Mouse (Mus musculus) MEL (cell line): Measurements from ENCODE around the gene Lin37. TPM values are rescaled to one million over a fixed set of nuclear protein-coding genes. Genes with fewer than 3 reads are reported as not detected.

Experiments used
- DNase-seq: peaks from one replicate; pipeline ENCODE4 v3.0.0; 2011; ENCODE audit warnings: low read depth, low spot score
- H3K27ac ChIP-seq: 2 replicates; pipeline ENCODE4 v1.5.1; 2012; ENCODE audit warnings: low read depth, mild to moderate bottlenecking, control low read depth, low read length, moderate library complexity; ENCODE audit not compliant: control insufficient read depth
- H3K27me3 ChIP-seq, 2 experiments: fragments of 150-350 bp in 1 of 2; sonication (generic) in 1 of 2; 2 replicates each; pipeline ENCODE4 v1.6.1; 2012; ENCODE audit warnings: low read length in 2 of 2, mild to moderate bottlenecking in 2 of 2, improper control_type of control experiment in 1 of 2, moderate library complexity in 1 of 2; ENCODE audit not compliant: insufficient read depth in 2 of 2, control insufficient read depth in 1 of 2
- H3K36me3 ChIP-seq, 2 experiments: 2 replicates each; pipeline ENCODE4 v1.6.1; 2012 to 2014; ENCODE audit warnings: low read length in 2 of 2, improper control_type of control experiment in 1 of 2, inconsistent platforms in 1 of 2, mild to moderate bottlenecking in 1 of 2; ENCODE audit not compliant: insufficient read depth in 2 of 2, control insufficient read depth in 1 of 2
- H3K4me1 ChIP-seq, 2 experiments: fragments of 150-350 bp in 1 of 2; sonication (generic) in 1 of 2; 2 replicates each; pipeline ENCODE4 v1.6.1; 2012; ENCODE audit warnings: low read length in 2 of 2, improper control_type of control experiment in 1 of 2, mild to moderate bottlenecking in 1 of 2; ENCODE audit not compliant: insufficient read depth in 2 of 2, control insufficient read depth in 1 of 2
- H3K4me3 ChIP-seq, 2 experiments: fragments of 150-350 bp in 1 of 2; sonication (generic) in 1 of 2; 2 replicates each; pipeline ENCODE4 v1.5.1; 2012; ENCODE audit warnings: low read depth in 2 of 2, low read length in 2 of 2, mild to moderate bottlenecking in 2 of 2, moderate library complexity in 2 of 2, control low read depth in 1 of 2, improper control_type of control experiment in 1 of 2; ENCODE audit not compliant: control insufficient read depth in 1 of 2, insufficient read depth in 1 of 2
- H3K79me2 ChIP-seq: 2 replicates; pipeline ENCODE4 v1.6.1; 2012; ENCODE audit warnings: mild to moderate bottlenecking, low read length, moderate library complexity; ENCODE audit not compliant: control insufficient read depth, poor library complexity, insufficient read depth
- H3K9ac ChIP-seq: 2 replicates; pipeline ENCODE4 v1.6.1; 2012; ENCODE audit warnings: low read depth, mild to moderate bottlenecking, control low read depth, low read length, moderate library complexity; ENCODE audit not compliant: control insufficient read depth, poor library complexity, severe bottlenecking
- H3K9me3 ChIP-seq: fragments of 150-350 bp; sonication (generic); replicated peaks from 2 replicates; pipeline ENCODE4 v1.6.1; 2012; ENCODE audit warnings: mild to moderate bottlenecking, low read length, improper control_type of control experiment, moderate library complexity; ENCODE audit not compliant: insufficient read depth
- BHLHE40 ChIP-seq: IDR thresholded peaks from 2 replicates; pipeline ENCODE4 v1.6.1; 2012; ENCODE audit warnings: low read depth, mild to moderate bottlenecking, inconsistent platforms, low read length, improper control_type of control experiment, borderline replicate concordance
- EP300 ChIP-seq, 2 experiments: IDR thresholded peaks; 2 replicates each; pipeline ENCODE4 v1.6.1; 2011; ENCODE audit warnings: improper control_type of control experiment in 2 of 2, low read length in 2 of 2, low read depth in 1 of 2, mild to moderate bottlenecking in 1 of 2
- GATA1 ChIP-seq: IDR thresholded peaks from 2 replicates; pipeline ENCODE4 v1.6.1; 2011; ENCODE audit warnings: low read depth, low read length, improper control_type of control experiment
- JUND ChIP-seq: IDR thresholded peaks from 2 replicates; pipeline ENCODE4 v1.6.1; 2011; ENCODE audit warnings: low read depth, mild to moderate bottlenecking, improper control_type of control experiment, low read length
- KAT2A ChIP-seq: conservative IDR thresholded peaks from 2 replicates; pipeline ENCODE4 v1.6.1; 2012; ENCODE audit warnings: low read depth, low read length, improper control_type of control experiment, inconsistent platforms
- MAFK ChIP-seq: IDR thresholded peaks from 2 replicates; pipeline ENCODE4 v1.6.1; 2011; ENCODE audit warnings: low read depth, mild to moderate bottlenecking, low read length, improper control_type of control experiment, borderline replicate concordance
- MAX ChIP-seq: IDR thresholded peaks from 2 replicates; pipeline ENCODE4 v1.6.1; 2011; ENCODE audit warnings: low read length, improper control_type of control experiment
- MXI1 ChIP-seq: IDR thresholded peaks from 2 replicates; pipeline ENCODE4 v1.6.1; 2011; ENCODE audit warnings: mild to moderate bottlenecking, low read depth, low read length, improper control_type of control experiment
- MYB ChIP-seq: IDR thresholded peaks from 2 replicates; pipeline ENCODE4 v1.6.1; 2011; ENCODE audit warnings: mild to moderate bottlenecking, low read depth, low read length, improper control_type of control experiment
- MYC ChIP-seq: IDR thresholded peaks from 2 replicates; pipeline ENCODE4 v1.6.1; 2011; ENCODE audit warnings: low read depth, mild to moderate bottlenecking, low read length, improper control_type of control experiment, moderate library complexity
- NELFE ChIP-seq: IDR thresholded peaks from 2 replicates; pipeline ENCODE4 v1.6.1; 2011; ENCODE audit warnings: low read depth, low read length, improper control_type of control experiment
- POLR2A ChIP-seq, 2 experiments: IDR thresholded peaks; 2 replicates each; pipeline ENCODE4 v1.6.1; 2011 to 2012; ENCODE audit warnings: low read length in 2 of 2, mild to moderate bottlenecking in 2 of 2, control low read depth in 1 of 2, improper control_type of control experiment in 1 of 2, low read depth in 1 of 2, moderate library complexity in 1 of 2; ENCODE audit not compliant: control insufficient read depth in 1 of 2, insufficient read depth in 1 of 2, poor library complexity in 1 of 2
- RCOR1 ChIP-seq: IDR thresholded peaks from 2 replicates; pipeline ENCODE4 v1.6.1; 2012; ENCODE audit warnings: low read depth, mild to moderate bottlenecking, inconsistent platforms, low read length, improper control_type of control experiment
- SIN3A ChIP-seq: IDR thresholded peaks from 2 replicates; pipeline ENCODE4 v1.6.1; 2012; ENCODE audit warnings: low read length, improper control_type of control experiment, inconsistent platforms
- SMC3 ChIP-seq: IDR thresholded peaks from 2 replicates; pipeline ENCODE4 v1.6.1; 2011; ENCODE audit warnings: low read depth, low read length, improper control_type of control experiment
- TAL1 ChIP-seq: IDR thresholded peaks from 2 replicates; pipeline ENCODE4 v1.6.1; 2012; ENCODE audit warnings: mild to moderate bottlenecking, inconsistent platforms, low read length, moderate library complexity, mixed read lengths
- TBP ChIP-seq: IDR thresholded peaks from 2 replicates; pipeline ENCODE4 v1.8.0; 2011; ENCODE audit warnings: low read depth, low read length, improper control_type of control experiment
- TCF12 ChIP-seq: IDR thresholded peaks from 2 replicates; pipeline ENCODE4 v1.6.1; 2014; ENCODE audit warnings: low read depth, mild to moderate bottlenecking, inconsistent platforms, low read length, improper control_type of control experiment, moderate library complexity
- UBTF ChIP-seq: IDR thresholded peaks from 2 replicates; pipeline ENCODE4 v1.6.1; 2012; ENCODE audit warnings: low read depth, mild to moderate bottlenecking, inconsistent platforms, low read length, improper control_type of control experiment, moderate library complexity, borderline replicate concordance; ENCODE audit not compliant: insufficient read depth
- USF2 ChIP-seq, 2 experiments: IDR thresholded peaks; 2 replicates each; pipeline ENCODE4 v1.6.1; 2011 to 2012; ENCODE audit warnings: improper control_type of control experiment in 2 of 2, low read length in 2 of 2, borderline replicate concordance in 1 of 2, inconsistent platforms in 1 of 2, low read depth in 1 of 2, mild to moderate bottlenecking in 1 of 2; ENCODE audit not compliant: insufficient read depth in 1 of 2
- ZNF384 ChIP-seq: IDR thresholded peaks from 2 replicates; pipeline ENCODE4 v1.6.1; 2012; ENCODE audit warnings: low read depth, mild to moderate bottlenecking, inconsistent platforms, low read length, improper control_type of control experiment
- polyA plus RNA-seq, 2 experiments: library from polyadenylated mRNA; stranded (reverse) in 1 of 2; unstranded in 1 of 2; fragments of >175 nt in 1 of 2; fragments of >200 nt in 1 of 2; gene quantifications; 2 replicates each; pipeline versions ENCODE4 v1.2.1 to v1.2.4; 2012; ENCODE audit warnings: low replicate concordance in 2 of 2, low read depth in 1 of 2; ENCODE audit not compliant: insufficient read length in 2 of 2, insufficient read depth in 1 of 2, missing spikeins in 1 of 2
- total RNA-seq: library from RNA; depleted of rRNA; stranded (reverse); fragments of 300-350 nt; gene quantifications from 2 replicates; pipeline ENCODE4 v1.2.3, GENCODE M21; 2012

Gene Lin37
- total and polyA plus RNA-seq, 3 experiments, result 10.9 to 49.8 TPM; not detected in 1

DNA sequence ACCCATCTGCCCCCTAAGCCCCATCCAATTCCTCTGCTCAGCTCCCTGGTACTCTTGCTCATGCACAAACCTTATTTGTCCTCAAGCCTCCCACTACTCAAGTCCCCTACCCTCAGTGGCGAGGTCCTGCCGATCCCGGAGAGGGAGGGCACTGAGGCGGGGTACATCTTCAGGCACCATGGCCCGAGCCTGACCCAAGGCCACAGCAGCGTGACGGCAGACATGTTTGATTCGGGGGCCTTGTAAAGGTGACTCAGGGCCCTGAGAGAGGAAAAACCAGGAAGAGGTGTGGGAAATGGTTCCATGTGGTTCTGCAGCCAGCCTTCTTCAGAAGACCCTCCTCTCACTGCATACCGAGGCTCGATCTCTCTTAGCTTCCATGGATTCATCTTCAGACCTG is 24.7 kb upstream of the Lin37 start:
- Histone ChIP-seq H3K27me3 (no peaks in the 10 kb centered on the region), H3K4me1 (no peaks in the 10 kb centered on the region; a peak in 1 of 4 replicates), H3K27ac (no peak overlapping the region), H3K36me3 (peaks cover 5 to 14% of the 10 kb centered on the region in 2 experiments; a peak in 2 of 4 replicates), H3K9ac (no peak overlapping the region), H3K9me3 (no peaks in the 10 kb centered on the region), H3K4me3 (no peak overlapping the region)
- no peak for DNase-seq
- TF ChIP-seq ZNF384 (no peak), MAFK (no peak), POLR2A (IDR thresholded peaks at IDR 0.05; ENCODE audit: control insufficient read depth in 1 of 2, insufficient read depth in 1 of 2, low read depth in 1 of 2, low read length in 2 of 2, poor library complexity in 1 of 2) (no peak), UBTF (no peak), JUND (no peak)
- TF ChIP-seq, all 39 proteins: peak for 0
- peaks cover 30% of the 10 kb centered on the region for H3K79me2 ChIP-seq

DNA sequence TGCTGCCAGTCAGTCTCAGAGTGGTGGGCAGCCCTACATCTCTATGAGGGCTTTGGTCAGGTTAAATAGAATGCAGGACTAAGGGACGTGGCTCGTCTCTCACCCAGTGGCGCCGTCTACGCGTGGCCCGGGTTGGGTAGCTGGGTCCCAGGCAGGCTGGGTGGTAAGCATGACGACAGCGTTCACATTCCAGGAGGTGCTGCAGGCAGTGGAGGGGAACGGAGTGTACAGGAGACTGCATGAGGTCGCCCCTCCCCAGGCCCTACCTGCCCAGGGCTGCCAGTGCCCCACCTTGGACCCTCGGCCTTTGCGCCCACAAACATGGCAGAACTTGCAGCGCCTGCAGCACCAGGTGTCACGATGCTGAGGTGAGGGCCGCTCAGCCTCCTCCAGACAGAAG is 21.9 kb upstream of the Lin37 start:
- H3K79me2 ChIP-seq, result peaks cover 6% of the 10 kb centered on the region; the same call in 1 of the 2 replicates
- no peak for DNase-seq
- no peak for TF ChIP-seq USF2 (IDR thresholded peaks at IDR 0.05; ENCODE audit: borderline replicate concordance in 1 of 2, insufficient read depth in 1 of 2, low read depth in 1 of 2, low read length in 2 of 2)
- no peak for TF ChIP-seq RCOR1
- TF ChIP-seq NELFE, result no peak
- no peak for TF ChIP-seq GATA1
- TF ChIP-seq MAFK, result no peak
- no peak for TF ChIP-seq MYB
- TF ChIP-seq ZNF384, result no peak
- no peak for TF ChIP-seq MYC
- no peak for TF ChIP-seq MAX
- TF ChIP-seq EP300 (IDR thresholded peaks at IDR 0.05; ENCODE audit: low read depth in 1 of 2, low read length in 2 of 2), result no peak
- TF ChIP-seq TCF12, result no peak
- no peak for TF ChIP-seq TAL1
- TF ChIP-seq TBP, result no peak
- TF ChIP-seq JUND, result no peak
- no peak for TF ChIP-seq SIN3A
- no peak for TF ChIP-seq KAT2A
- no peak for TF ChIP-seq UBTF
- no peak for TF ChIP-seq MXI1
- TF ChIP-seq BHLHE40, result no peak
- TF ChIP-seq SMC3, result no peak
- no peak overlapping the region for H3K27ac ChIP-seq
- H3K4me1 ChIP-seq, result no peaks in the 10 kb centered on the region
- no peak overlapping the region for H3K9ac ChIP-seq
- no peaks in the 10 kb centered on the region for H3K9me3 ChIP-seq
- no peak overlapping the region for H3K4me3 ChIP-seq
- peaks cover 0 to 21% of the 10 kb centered on the region in 2 experiments; a peak in 2 of 4 replicates for H3K36me3 ChIP-seq
- H3K27me3 ChIP-seq, result no peaks in the 10 kb centered on the region
